Mouse (Mus musculus) Patski (cell line): ENCODE measurements around the gene Slc41a1. TPM values are rescaled to one million over a fixed set of nuclear protein-coding genes. Genes with fewer than 3 reads are reported as not detected.

Source experiments
- ATAC-seq: fragments of 100-300 bp; one replicate; pipeline ENCODE4 v1.8.0; 2021
- CTCF ChIA-PET: fragments of 350-600 bp; sonication (Branson Sonifier 250); formaldehyde crosslinking; loops from one replicate; lab custom pipeline; 2022; ENCODE audit warnings: inconsistent platforms; lab: Charles Lee
- POLR2A ChIA-PET: fragments of 350-600 bp; sonication (Branson Sonifier 250); formaldehyde crosslinking; loops from one replicate; lab custom pipeline; 2022; ENCODE audit warnings: antibody characterized with exemption, inconsistent platforms; lab: Charles Lee
- DNase-seq: peaks from one replicate; pipeline ENCODE4 v3.0.0-alpha.2; 2011; ENCODE audit warnings: low read depth, low spot score
- H3K27me3 ChIP-seq: fragments of 371-371 bp; one replicate; pipeline ENCODE4 v1.5.1; 2021
- CTCF ChIP-seq: fragments of 100-300 bp; IDR thresholded peaks from one replicate; pipeline ENCODE4 v1.5.1; 2021
- in situ Hi-C: fragments of 300-500 bp; cut with MboI; formaldehyde crosslinking; loops from 3 replicates; pipeline ENCODE4 v1.11.1; 2018; ENCODE audit warnings: low pct_unique_long_range_greater_than_20kb, mixed read lengths
- polyA plus RNA-seq: library from polyadenylated mRNA; unstranded; gene quantifications from one replicate; pipeline ENCODE4 v1.2.3, GENCODE M21; 2021

Gene Slc41a1
- polyA plus RNA-seq, 1 experiment from 2014 or later = 25.8 TPM

GRCm38 (mm10) chr1:131846255-131846654, 19.0 kb downstream of the Slc41a1 start:
- no peak for ATAC-seq
- DNase-seq = no peak
- ChIA-PET POLR2A (no interaction called here), CTCF (interaction anchor here (0.8 kb wide), 1 partner anchor 10 kb away, joined by 4 read pairs; no protein-coding TSS in a partner anchor)
- in situ Hi-C loops = no loop called here
- H3K27me3 ChIP-seq = no peaks in the 10 kb centered on the region
- TF ChIP-seq CTCF = no peak

- in situ Hi-C loops = no loop called here
- CTCF ChIA-PET = no interaction called here
- POLR2A ChIA-PET = no interaction called here
These were observed 34.5 kb downstream of the Slc41a1 start for GRCm38 (mm10) chr1:131861811-131862210.

DNA sequence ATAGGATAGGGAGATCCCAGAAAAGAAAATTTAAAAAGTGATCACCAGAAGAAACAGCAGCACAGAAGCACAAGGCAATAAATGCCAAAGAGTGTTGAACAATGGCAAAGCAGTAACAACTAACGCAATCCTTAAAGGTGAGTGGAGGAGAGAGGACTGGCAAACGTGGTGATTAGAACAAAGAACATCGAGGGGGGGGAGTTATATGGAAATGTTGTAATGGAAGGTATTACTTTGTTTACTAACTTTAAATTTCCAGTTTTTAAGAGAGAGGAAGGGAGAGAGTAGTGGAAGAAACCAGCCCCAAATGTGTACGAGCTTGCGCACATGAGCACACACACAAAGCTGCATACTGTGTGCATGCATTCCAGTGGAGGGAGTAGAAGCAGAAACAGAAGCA, 38.3 kb downstream of the Slc41a1 start:
- no peak for DNase-seq
- H3K27me3 ChIP-seq = peaks cover 7% of the 10 kb centered on the region
- no peak for TF ChIP-seq CTCF
- in situ Hi-C loops = no loop called here
- CTCF ChIA-PET = interaction anchor here (0.7 kb wide), 1 partner anchor 9 kb away, joined by 3 read pairs; no protein-coding TSS in a partner anchor
- POLR2A ChIA-PET = no interaction called here
- no peak for ATAC-seq

More at GRCm38 (mm10) chr1:131861811-131862210, 34.5 kb downstream of the Slc41a1 start:
- H3K27me3 ChIP-seq = peaks cover 11% of the 10 kb centered on the region
- TF ChIP-seq CTCF = no peak
- ATAC-seq (no peak), DNase-seq (no peak)

GRCm38 (mm10) chr1:131866304-131866999, 39.2 kb downstream of the Slc41a1 start:
- POLR2A ChIA-PET = no interaction called here
- CTCF ChIA-PET = interaction anchor here (0.7 to 1.9 kb wide), 5 partner anchors 10 to 17 kb away, joined by 3 to 8 read pairs (median 3); no protein-coding TSS in a partner anchor
- no peak for DNase-seq
- H3K27me3 ChIP-seq = peaks cover 7% of the 10 kb centered on the region
- no peak for TF ChIP-seq CTCF
- in situ Hi-C loops = no loop called here
- ATAC-seq = no peak

GRCm38 (mm10) chr1:131867093-131867945, 40.0 kb downstream of the Slc41a1 start, which contains the start of gene Rab29:
Rab29 (plus strand) TSS chr1:131867224.
- ChIA-PET CTCF (interaction anchor here (1.1 to 1.9 kb wide), 5 partner anchors 10 to 87 kb away, joined by 3 to 8 read pairs (median 3); no protein-coding TSS in a partner anchor), POLR2A (no interaction called here)
- in situ Hi-C loops = no loop called here

GRCm38 (mm10) chr1:131867946-131868290, 40.6 kb downstream of the Slc41a1 start:
- DNase-seq (no peak), ATAC-seq (no peak)
- ChIA-PET POLR2A (no interaction called here), CTCF (interaction anchor here (1.1 to 1.9 kb wide), 3 partner anchors 15 to 88 kb away, joined by 3 to 8 read pairs (median 3); no protein-coding TSS in a partner anchor)
- in situ Hi-C loops = no loop called here
- H3K27me3 ChIP-seq = peaks cover 7% of the 10 kb centered on the region
- TF ChIP-seq CTCF = no peak

More at GRCm38 (mm10) chr1:131867093-131867945, 40.0 kb downstream of the Slc41a1 start, which contains the start of gene Rab29:
- peak; percentile 92 for TF ChIP-seq CTCF
- H3K27me3 ChIP-seq = peaks cover 7% of the 10 kb centered on the region
- DNase-seq (peak; percentile 53), ATAC-seq (peak; percentile 88)

- in situ Hi-C loops = no loop called here
- ChIA-PET CTCF (interaction anchor here (0.9 kb wide), 1 partner anchor 13 kb away, joined by 3 read pairs; no protein-coding TSS in a partner anchor), POLR2A (interaction anchor here (0.6 kb wide), 1 partner anchor 10 kb away, joined by 4 read pairs; no protein-coding TSS in a partner anchor)
- ATAC-seq = no peak
- H3K27me3 ChIP-seq = peaks cover 7% of the 10 kb centered on the region
- DNase-seq = no peak
- TF ChIP-seq CTCF = no peak
These were observed 42.3 kb downstream of the Slc41a1 start for GRCm38 (mm10) chr1:131869561-131869960.

GRCm38 (mm10) chr1:131872856-131873255, 45.6 kb downstream of the Slc41a1 start:
- H3K27me3 ChIP-seq = no peaks in the 10 kb centered on the region
- ChIA-PET POLR2A (no interaction called here), CTCF (no interaction called here)
- ATAC-seq (no peak), DNase-seq (no peak)
- no peak for TF ChIP-seq CTCF
- in situ Hi-C loops = no loop called here

GRCm38 (mm10) chr1:131879816-131880215, 52.5 kb downstream of the Slc41a1 start:
- POLR2A ChIA-PET = no interaction called here
- ATAC-seq (no peak), DNase-seq (no peak)
- no peaks in the 10 kb centered on the region for H3K27me3 ChIP-seq
- TF ChIP-seq CTCF = no peak
- in situ Hi-C loops = no loop called here
- CTCF ChIA-PET = no interaction called here

DNA sequence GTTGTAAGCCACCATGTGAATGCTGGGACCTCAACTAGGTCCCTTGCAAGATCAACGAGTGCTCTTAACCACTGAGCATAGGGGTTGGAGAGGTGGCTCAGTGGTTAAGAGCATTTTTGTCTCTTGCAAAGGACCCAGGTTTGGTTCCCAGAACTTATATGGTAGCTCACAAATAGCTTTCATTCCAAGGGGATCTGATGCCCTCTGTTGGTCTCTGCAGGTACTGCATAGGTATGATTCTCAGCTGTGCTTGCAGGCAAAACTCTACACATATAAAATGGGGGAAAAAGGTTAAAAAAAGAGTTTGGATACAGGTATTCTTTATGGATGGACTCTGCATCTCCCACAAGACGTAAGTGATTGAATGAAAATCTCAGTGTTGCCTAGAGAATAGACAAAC, 55.5 kb downstream of the Slc41a1 start:
- TF ChIP-seq CTCF = peak; percentile 84
- DNase-seq (no peak), ATAC-seq (no peak)
- CTCF ChIA-PET = interaction anchor here (0.6 to 1.5 kb wide), 6 partner anchors 8 to 170 kb away, joined by 3 read pairs; partner anchors contain the start of gene Rab29
- POLR2A ChIA-PET = no interaction called here
- in situ Hi-C loops = no loop called here
- peaks cover 4% of the 10 kb centered on the region for H3K27me3 ChIP-seq
